ENCODE assay signal across 8 mouse cellular contexts in the genomic region with DNA sequence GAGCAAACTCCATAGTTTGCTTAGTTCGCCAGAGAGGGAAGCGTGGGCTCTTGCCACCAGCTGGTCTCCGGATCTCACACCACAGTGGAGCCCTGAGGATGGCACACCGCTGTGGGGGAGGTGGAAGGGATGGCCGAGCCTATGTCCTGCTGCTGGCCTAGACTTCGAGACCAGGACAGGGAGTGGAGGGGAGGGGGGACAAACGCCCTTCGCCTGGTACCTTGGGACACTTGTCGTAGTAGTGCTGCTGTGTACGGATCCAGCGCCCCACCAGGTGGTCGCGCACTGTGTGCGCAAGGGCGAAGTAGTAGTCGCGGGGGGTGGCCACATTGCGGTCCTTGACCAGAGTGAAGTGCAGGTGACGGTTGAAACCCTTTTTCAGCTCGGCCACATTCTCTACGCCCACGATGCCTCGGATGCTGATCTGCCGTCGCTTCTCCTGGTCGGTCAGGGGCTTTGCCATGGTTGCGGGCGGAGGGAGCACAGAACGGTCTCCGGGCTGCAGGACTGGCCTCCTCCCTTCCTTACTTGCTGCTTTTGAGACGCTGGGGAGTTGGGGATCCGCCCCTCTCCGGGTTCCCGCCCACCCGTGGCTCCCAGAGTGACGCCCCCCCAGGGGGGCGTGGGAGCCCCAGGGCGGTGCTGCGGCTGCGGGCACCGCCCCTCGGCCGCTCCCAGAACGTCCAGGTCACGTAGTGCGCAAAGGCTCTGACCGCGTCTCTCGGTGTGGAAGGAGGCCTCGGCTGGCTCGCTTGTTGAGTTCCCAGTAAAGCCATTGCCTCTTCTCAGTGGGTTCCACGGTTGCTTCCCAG. TPM values are rescaled to one million over a fixed set of nuclear protein-coding genes. Genes with fewer than 3 reads are reported as not detected.
DNase-seq lines count a peak whose midpoint lies in the region; ATAC-seq lines count a peak whose summit lies in the region.

No protein-coding gene starts in this region.

- H3K4me1 ChIP-seq in embryonic facial prominence, embryonic 12.5 days, result peaks cover 13% of the 10 kb centered on the region
- H3K4me1 ChIP-seq in heart, embryonic 10.5 days, result peaks cover 53% of the 10 kb centered on the region
- peaks cover 13% of the 10 kb centered on the region for H3K4me1 ChIP-seq in kidney, embryonic 14.5 days (ENCODE audit: control insufficient read depth, insufficient read depth, low read length)

- H3K27me3 ChIP-seq in embryonic facial prominence, embryonic 12.5 days, result no peaks in the 10 kb centered on the region
- H3K27me3 ChIP-seq in heart, embryonic 10.5 days (ENCODE audit: insufficient read depth, poor library complexity, severe bottlenecking), result no peaks in the 10 kb centered on the region; the same call in 1 of the 2 replicates
- no peaks in the 10 kb centered on the region for H3K27me3 ChIP-seq in kidney, embryonic 14.5 days (ENCODE audit: control insufficient read depth, insufficient read depth, low read length)

- H3K9me3 ChIP-seq in embryonic facial prominence, embryonic 12.5 days, result no peaks in the 10 kb centered on the region
- H3K9me3 ChIP-seq in heart, embryonic 10.5 days, result no peaks in the 10 kb centered on the region
- H3K9me3 ChIP-seq in kidney, embryonic 14.5 days (ENCODE audit: control insufficient read depth, low read length), result no peaks in the 10 kb centered on the region

- DNase-seq in frontal cortex, adult 2 months (ENCODE audit: extremely low spot score in 1 of 2, low spot score in 1 of 2), result no peak
- DNase-seq in heart, embryonic 10.5 days (ENCODE audit: low spot score), result peak; percentile 95
- peak; percentile 87 for DNase-seq in lung, postnatal 14 days
- DNase-seq in ovary, postnatal 14 days (ENCODE audit: low spot score), result peak; percentile 63
- peak; percentile 29 for DNase-seq in urinary bladder, postnatal 10 days (ENCODE audit: low spot score)

- no peaks in the 10 kb centered on the region for H3K36me3 ChIP-seq in embryonic facial prominence, embryonic 12.5 days
- no peaks in the 10 kb centered on the region for H3K36me3 ChIP-seq in heart, embryonic 10.5 days
- no peaks in the 10 kb centered on the region for H3K36me3 ChIP-seq in kidney, embryonic 14.5 days (ENCODE audit: control insufficient read depth, insufficient read depth, low read length)

- WGBS in embryonic facial prominence, embryonic 12.5 days, result 1% methylated on average over 52 of the region's 52 CpGs
- WGBS in heart, embryonic 10.5 days, result under 1% methylated on average over 52 of the region's 52 CpGs
- under 1% methylated on average over 51 of the region's 52 CpGs for WGBS in kidney, embryonic 14.5 days

- H3K4me3 ChIP-seq in embryonic facial prominence, embryonic 12.5 days, result peak overlapping the region; percentile 51
- H3K4me3 ChIP-seq in heart, embryonic 10.5 days, result peak overlapping the region; percentile 63
- peak overlapping the region; percentile 57 for H3K4me3 ChIP-seq in kidney, embryonic 14.5 days (ENCODE audit: low read length)

- H3K27ac ChIP-seq in embryonic facial prominence, embryonic 12.5 days, result no peak overlapping the region
- H3K27ac ChIP-seq in heart, embryonic 10.5 days, result peak overlapping the region; percentile 88
- H3K27ac ChIP-seq in kidney, embryonic 14.5 days (ENCODE audit: low read depth, low read length), result 0 out of 2 replicates have a peak overlapping the region, but pooled peaks have one; percentile 24

- H3K9ac ChIP-seq in embryonic facial prominence, embryonic 12.5 days, result peak overlapping the region; percentile 55
- H3K9ac ChIP-seq in kidney, embryonic 14.5 days (ENCODE audit: low read depth, low read length), result peak overlapping the region; percentile 60

- peak; percentile 81 for ATAC-seq in frontal cortex, adult (ENCODE audit: low TSS enrichment)
- ATAC-seq in embryonic facial prominence, embryonic 12.5 days (ENCODE audit: insufficient number of reproducible peaks, insufficient read depth, low FRiP score, low TSS enrichment), result peak; percentile 71
- ATAC-seq in kidney, embryonic 14.5 days (ENCODE audit: low FRiP score, low TSS enrichment), result peak; percentile 92

- H3K4me2 ChIP-seq in embryonic facial prominence, embryonic 12.5 days (replicated peaks), result peak overlapping the region; percentile 93
- peak overlapping the region; percentile 94 for H3K4me2 ChIP-seq in kidney, embryonic 14.5 days (replicated peaks; ENCODE audit: low read depth, low read length)

RNA-seq across cellular contexts. Expression of gene Pygl, which starts 4.0 kb away (rescaled TPM):
- polyA plus RNA-seq in frontal cortex, adult 2 months (2012; rRNA removed), result 3.4 and 3.8 TPM in 2 replicates
- 9.7 and 10.3 TPM in 2 replicates for polyA plus RNA-seq in embryonic facial prominence, embryonic 12.5 days (2016; fragmentation: Nextera tagmentation; extraction: Ambion mirVana)
- 30.3 and 42.6 TPM in 2 replicates for polyA plus RNA-seq in heart, embryonic 10.5 days (2016; fragmentation: Nextera tagmentation; extraction: Ambion mirVana)
- polyA plus RNA-seq in kidney, embryonic 14.5 days (2014; fragmentation: Nextera tagmentation; extraction: Ambion mirVana), result 17.8 and 27.5 TPM in 2 replicates

Comparison
In these comparisons a context has a peak if more than half of its experiments do, and no peak if none do; other contexts are left out.
1. DNase-seq: peak in heart, embryonic 10.5 days (single experiment), lung, postnatal 14 days (single experiment), ovary, postnatal 14 days (single experiment) and urinary bladder, postnatal 10 days (single experiment); none in frontal cortex, adult 2 months (0 of 2).
2. Peak in every context shown above with its lines, with median percentiles within 50 percentile points of each other: ATAC-seq and H3K4me3 ChIP-seq.